Mouse (Mus musculus) heart, embryonic 15.5 days (tissue): ENCODE data around the gene Zfp654. TPM values are rescaled to one million over a fixed set of nuclear protein-coding genes. Genes with fewer than 3 reads are reported as not detected.
"Not testable (repeated sequence)": the region's sequence is repeated elsewhere in the genome, so short reads cannot be mapped to it uniquely, and the experiment has no call there.

Source experiments
- ATAC-seq: fragments of 200-750 bp; cut with Nextera tagmentation; replicated peaks from 2 replicates; pipeline ENCODE4 v1.8.0; 2017; ENCODE audit warnings: low read depth, moderate TSS enrichment; ENCODE audit not compliant: insufficient number of reproducible peaks, insufficient read depth, low FRiP score
- H3K27ac ChIP-seq: fragments of 300-500 bp; sonication (generic); 2 replicates; pipeline ENCODE4 v1.5.1; 2015; ENCODE audit warnings: mild to moderate bottlenecking, inconsistent platforms
- H3K27me3 ChIP-seq: fragments of 300-500 bp; sonication (generic); 2 replicates; pipeline ENCODE4 v1.6.1; 2015; ENCODE audit warnings: inconsistent platforms
- H3K36me3 ChIP-seq: fragments of 300-500 bp; sonication (generic); 2 replicates; pipeline ENCODE4 v1.6.1; 2015; ENCODE audit warnings: mild to moderate bottlenecking, inconsistent platforms
- H3K4me1 ChIP-seq: fragments of 300-500 bp; sonication (generic); replicated peaks from 2 replicates; pipeline ENCODE4 v1.6.1; 2015; ENCODE audit warnings: inconsistent platforms
- H3K4me2 ChIP-seq: fragments of 300-500 bp; sonication (generic); 2 replicates; pipeline ENCODE4 v1.6.1; 2015; ENCODE audit warnings: inconsistent platforms, mild to moderate bottlenecking, moderate library complexity
- H3K4me3 ChIP-seq: fragments of 300-500 bp; sonication (generic); 2 replicates; pipeline ENCODE4 v1.5.1; 2015; ENCODE audit warnings: mild to moderate bottlenecking, inconsistent platforms
- H3K9ac ChIP-seq: fragments of 300-500 bp; sonication (generic); 2 replicates; pipeline ENCODE4 v1.6.1; 2015; ENCODE audit warnings: mild to moderate bottlenecking, inconsistent platforms
- H3K9me3 ChIP-seq: fragments of 300-500 bp; sonication (generic); replicated peaks from 2 replicates; pipeline ENCODE4 v1.6.1; 2016; ENCODE audit warnings: inconsistent platforms
- WGBS: fragments of 180-500 bp; shearing (Covaris S2); methylation state at CpG from one replicate; pipeline ENCODE4 v1.1.7; 2015; ENCODE audit warnings: mixed read lengths; 5-methylcytosine and 5-hydroxymethylcytosine counted together
- polyA plus RNA-seq: library from polyadenylated mRNA; unstranded; fragments of >200 nt; fragmentation: Nextera tagmentation; extraction: Ambion mirVana; gene quantifications from 2 replicates; pipeline ENCODE4 v1.2.1, GENCODE M21; 2015

Zfp654 gene
- polyA plus RNA-seq, 1 experiment from 2014 or later, result 4.4 TPM

DNA sequence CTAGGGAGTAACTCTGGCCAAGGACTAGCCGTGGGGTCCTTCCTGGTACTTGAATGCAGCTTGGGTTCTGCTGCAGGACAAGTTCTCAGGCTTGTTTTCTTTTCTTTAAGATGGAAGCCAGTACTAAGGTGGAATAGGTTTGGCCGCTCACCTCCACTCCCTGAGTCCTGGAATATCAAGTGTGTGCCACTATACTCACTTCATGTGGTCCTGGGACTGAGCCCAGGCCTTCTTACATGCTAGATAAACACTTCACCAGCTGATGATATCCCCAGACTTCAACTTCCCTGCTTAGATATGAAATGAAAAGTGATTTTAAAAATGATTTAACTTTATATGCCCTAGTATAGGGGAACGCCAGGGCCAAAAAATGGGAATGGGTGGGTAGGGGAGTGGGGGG lies 25.9 kb upstream of the Zfp654 start:
- H3K4me3 ChIP-seq, result no peak overlapping the region
- H3K4me2 ChIP-seq, result no peak overlapping the region
- no peaks in the 10 kb centered on the region for H3K36me3 ChIP-seq
- 82% methylated on average over 3 of the region's 3 CpGs for WGBS
- no peaks in the 10 kb centered on the region for H3K9me3 ChIP-seq
- H3K9ac ChIP-seq, result no peak overlapping the region
- H3K4me1 ChIP-seq, result no peaks in the 10 kb centered on the region
- no peak overlapping the region for H3K27ac ChIP-seq
- ATAC-seq, result no peak
- no peaks in the 10 kb centered on the region for H3K27me3 ChIP-seq

DNA sequence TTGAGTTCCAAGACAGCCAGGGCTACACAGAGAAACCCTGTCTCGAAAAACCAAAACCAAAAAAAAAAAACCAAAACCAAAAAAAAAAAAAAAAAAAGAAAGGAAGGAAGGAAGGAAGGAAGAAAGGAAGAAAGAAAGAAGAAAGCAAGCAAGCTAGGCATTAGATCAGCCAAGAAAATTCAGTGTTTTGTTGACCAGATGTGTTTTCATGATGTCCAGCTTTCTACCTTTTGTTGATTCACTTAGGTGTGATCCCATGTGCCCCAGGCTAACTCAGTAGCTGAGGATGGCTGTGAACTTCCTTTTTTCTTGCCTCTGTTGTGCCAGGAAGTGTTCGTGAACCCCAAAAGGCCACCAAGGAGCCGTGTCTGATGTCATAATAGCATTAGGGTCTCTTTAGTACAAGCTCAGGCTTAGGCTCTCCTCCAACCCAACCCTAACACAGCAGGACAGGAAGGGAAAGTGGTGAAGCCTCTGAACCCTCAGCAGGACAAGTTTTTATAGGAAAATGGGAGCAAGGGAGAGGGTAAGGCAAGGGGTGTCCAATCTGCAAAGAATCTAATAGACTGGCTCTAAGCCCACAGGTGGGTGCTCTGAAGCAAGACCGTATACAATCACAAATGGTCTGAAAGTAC lies 25.3 kb upstream of the Zfp654 start:
- Histone ChIP-seq H3K4me2 (no peak overlapping the region), H3K9ac (no peak overlapping the region), H3K27me3 (no peaks in the 10 kb centered on the region), H3K9me3 (no peaks in the 10 kb centered on the region), H3K4me3 (no peak overlapping the region), H3K36me3 (no peaks in the 10 kb centered on the region), H3K27ac (no peak overlapping the region), H3K4me1 (no peaks in the 10 kb centered on the region)
- ATAC-seq, result no peak
- 77% methylated on average over 4 of the region's 4 CpGs for WGBS

DNA sequence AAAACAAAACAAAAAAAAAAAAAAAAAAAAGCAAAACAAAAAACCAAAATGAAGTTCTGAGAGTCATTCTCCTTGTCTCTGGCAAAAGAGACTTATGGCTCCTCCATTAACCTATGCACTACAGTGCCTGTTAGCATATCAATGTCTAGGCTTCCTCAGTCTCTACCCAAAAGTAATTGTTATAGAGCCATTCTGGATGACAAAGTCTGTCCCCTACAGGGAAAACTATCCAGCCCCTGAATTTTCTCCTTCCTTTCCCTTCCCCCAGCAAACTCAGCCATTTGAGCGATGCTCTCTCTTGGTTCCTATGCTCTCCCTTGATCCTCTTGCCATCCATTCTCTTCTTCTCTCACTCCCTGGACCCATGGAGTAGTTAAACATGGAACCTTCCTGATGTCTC lies 24.4 kb upstream of the Zfp654 start:
- no peak overlapping the region for H3K4me3 ChIP-seq
- no peak for ATAC-seq
- no peak overlapping the region for H3K4me2 ChIP-seq
- H3K27ac ChIP-seq, result no peak overlapping the region
- no peaks in the 10 kb centered on the region for H3K27me3 ChIP-seq
- no peaks in the 10 kb centered on the region for H3K9me3 ChIP-seq
- no peaks in the 10 kb centered on the region for H3K4me1 ChIP-seq
- H3K9ac ChIP-seq, result no peak overlapping the region
- WGBS, result 80% methylated on average over 1 of the region's 1 CpGs
- no peaks in the 10 kb centered on the region for H3K36me3 ChIP-seq

DNA sequence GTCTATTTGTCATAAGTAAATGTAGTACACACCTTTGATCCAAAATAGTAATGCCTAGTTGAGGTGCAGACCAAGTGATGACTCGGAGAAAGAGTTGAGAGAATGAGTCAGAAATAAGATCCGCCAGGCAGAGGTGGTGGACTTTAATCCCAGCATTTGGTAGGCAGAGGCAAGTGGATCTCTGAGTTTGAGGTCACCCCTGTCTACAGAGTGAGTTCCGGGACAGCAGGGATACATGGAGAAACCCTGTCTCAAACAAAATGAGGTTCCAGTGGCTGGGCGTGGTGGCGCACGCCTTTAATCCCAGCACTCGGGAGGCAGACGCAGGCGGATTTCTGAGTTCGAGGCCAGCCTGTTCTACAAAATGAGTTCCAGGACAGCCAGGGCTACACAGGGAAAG lies 23.9 kb upstream of the Zfp654 start:
- Histone ChIP-seq H3K4me1 (no peaks in the 10 kb centered on the region), H3K27ac (no peak overlapping the region), H3K9me3 (no peaks in the 10 kb centered on the region), H3K36me3 (no peaks in the 10 kb centered on the region), H3K27me3 (no peaks in the 10 kb centered on the region), H3K4me3 (no peak overlapping the region), H3K9ac (no peak overlapping the region), H3K4me2 (no peak overlapping the region)
- ATAC-seq, result no peak
- WGBS, result 93% methylated on average over 10 of the region's 10 CpGs

DNA sequence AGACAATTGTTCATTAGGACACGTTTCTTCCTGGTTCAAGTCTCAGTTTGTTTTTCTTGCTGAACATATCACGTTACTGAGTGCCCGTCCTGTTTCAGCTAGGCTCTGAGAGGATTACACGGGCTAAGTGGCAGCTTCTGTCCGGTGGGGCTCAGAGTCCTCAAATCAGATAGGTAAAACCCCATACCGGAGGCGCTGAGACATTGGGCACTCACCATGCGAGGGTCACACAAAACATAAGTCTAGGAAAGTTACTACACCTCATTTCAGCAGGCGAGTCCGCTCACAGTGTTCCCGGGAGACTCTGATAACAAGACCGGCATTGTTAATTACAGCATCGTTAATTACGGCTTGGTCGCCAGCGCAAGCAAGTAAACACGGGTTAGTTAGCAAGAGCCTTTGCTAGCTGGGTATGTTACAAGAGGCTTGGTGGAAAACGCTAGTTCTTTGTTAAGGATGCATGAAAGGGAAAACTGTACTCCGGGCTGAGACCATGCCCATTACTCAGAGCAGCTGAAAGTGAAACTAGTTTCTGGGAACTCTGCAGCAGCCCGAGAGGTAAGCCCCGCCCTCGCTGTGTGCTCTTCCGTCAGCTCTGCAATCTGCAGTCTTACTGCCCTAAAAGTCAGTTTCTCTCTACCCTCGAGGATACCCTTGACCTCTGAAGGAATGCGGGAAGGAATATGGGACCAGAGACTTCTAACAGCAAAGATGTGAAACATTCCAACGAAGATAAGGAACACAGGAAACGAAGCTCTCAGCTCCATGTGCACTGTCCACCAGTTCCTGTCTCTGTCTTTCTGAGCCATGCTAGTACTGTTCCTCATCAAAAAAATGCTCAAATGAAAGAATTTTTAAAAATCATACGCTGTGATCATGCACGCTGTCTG lies 22.2 kb upstream of the Zfp654 start:
- H3K9ac ChIP-seq, result peak overlapping the region; percentile 67
- 2% methylated on average over 29 of the region's 29 CpGs for WGBS
- peak overlapping the region; percentile 67 for H3K4me3 ChIP-seq
- peak overlapping the region; percentile 68 for H3K4me2 ChIP-seq
- no peaks in the 10 kb centered on the region for H3K9me3 ChIP-seq
- H3K4me1 ChIP-seq, result no peaks in the 10 kb centered on the region
- ATAC-seq, result peak; percentile 94
- no peaks in the 10 kb centered on the region for H3K27me3 ChIP-seq
- peak overlapping the region; percentile 86 for H3K27ac ChIP-seq
- no peaks in the 10 kb centered on the region for H3K36me3 ChIP-seq

DNA sequence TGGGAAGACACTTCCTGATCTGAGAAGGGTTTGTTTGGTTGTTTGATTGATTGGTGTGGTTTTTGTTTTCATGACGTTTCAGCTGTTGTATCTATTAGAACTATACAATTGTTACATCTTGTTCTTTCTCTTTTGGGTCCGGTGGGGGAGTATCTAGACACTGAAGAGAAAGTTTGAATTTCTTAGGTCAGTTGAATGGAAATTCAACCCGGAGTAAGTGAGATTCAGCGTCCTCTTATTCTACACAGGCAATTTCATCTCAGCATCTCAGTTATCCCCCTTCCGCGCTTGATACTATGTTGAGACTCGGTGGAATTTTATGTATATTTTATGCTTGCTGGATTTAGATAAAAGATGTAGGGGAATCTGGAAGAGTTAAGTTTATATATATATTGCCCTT lies 21.4 kb upstream of the Zfp654 start:
- Histone ChIP-seq H3K36me3 (no peaks in the 10 kb centered on the region), H3K4me2 (peak overlapping the region; percentile 68), H3K4me3 (peak overlapping the region; percentile 67), H3K9me3 (no peaks in the 10 kb centered on the region), H3K27ac (no peak overlapping the region), H3K27me3 (no peaks in the 10 kb centered on the region), H3K9ac (peak overlapping the region; percentile 38; the same call in 1 of the 2 replicates), H3K4me1 (no peaks in the 10 kb centered on the region)
- ATAC-seq, result no peak
- WGBS, result 10% methylated on average over 7 of the region's 7 CpGs

DNA sequence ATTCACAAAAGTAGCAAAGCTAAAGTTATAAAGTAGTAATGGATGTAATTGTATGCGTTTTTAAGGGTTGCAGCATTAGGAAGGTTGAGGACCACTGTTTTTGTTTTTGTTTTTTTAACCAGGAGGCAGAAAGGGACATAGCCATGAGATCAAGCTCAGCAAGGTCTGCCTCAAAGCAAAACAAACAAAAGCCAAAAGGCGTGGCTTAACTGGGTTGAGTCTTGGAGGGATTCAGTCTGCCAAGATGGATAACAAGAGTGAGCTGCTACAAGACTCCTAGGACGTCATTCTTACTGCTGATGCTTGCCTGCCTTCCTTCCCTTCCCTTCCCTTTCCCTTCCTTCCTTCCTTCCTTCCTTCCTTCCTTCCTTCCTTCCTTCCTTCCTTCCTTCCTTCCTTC lies 20.8 kb upstream of the Zfp654 start:
- H3K9ac ChIP-seq, result no peak overlapping the region
- H3K4me1 ChIP-seq, result no peaks in the 10 kb centered on the region
- no peaks in the 10 kb centered on the region for H3K9me3 ChIP-seq
- 33% methylated on average over 3 of the region's 3 CpGs for WGBS
- no peak overlapping the region for H3K4me2 ChIP-seq
- no peaks in the 10 kb centered on the region for H3K27me3 ChIP-seq
- no peak overlapping the region for H3K4me3 ChIP-seq
- H3K36me3 ChIP-seq, result no peaks in the 10 kb centered on the region
- no peak overlapping the region for H3K27ac ChIP-seq
- no peak for ATAC-seq

DNA sequence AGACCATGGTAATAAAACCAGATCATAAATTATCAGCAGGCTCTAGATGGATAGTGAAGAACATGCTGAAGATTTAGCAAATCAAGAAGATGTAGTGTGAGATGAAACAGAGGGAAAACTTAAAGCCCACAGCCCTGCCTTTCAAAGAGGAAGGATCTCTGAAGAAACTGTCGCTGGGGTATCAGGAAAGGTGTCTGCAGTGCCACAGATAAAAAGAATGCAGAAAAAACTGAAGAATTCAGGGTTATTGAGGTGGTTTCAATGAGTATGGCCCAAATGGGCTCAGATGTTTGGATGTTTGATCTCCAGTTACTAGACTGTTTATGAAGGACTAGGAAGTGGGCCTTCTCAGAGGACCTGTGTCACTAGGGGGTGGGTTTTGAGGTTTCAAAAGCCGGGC lies 18.2 kb upstream of the Zfp654 start:
- 79% methylated on average over 2 of the region's 2 CpGs for WGBS
- H3K4me1 ChIP-seq, result no peaks in the 10 kb centered on the region
- no peaks in the 10 kb centered on the region for H3K27me3 ChIP-seq
- no peaks in the 10 kb centered on the region for H3K36me3 ChIP-seq
- no peak for ATAC-seq
- no peak overlapping the region for H3K4me3 ChIP-seq
- no peak overlapping the region for H3K27ac ChIP-seq
- H3K9ac ChIP-seq, result no peak overlapping the region
- H3K4me2 ChIP-seq, result no peak overlapping the region
- no peaks in the 10 kb centered on the region for H3K9me3 ChIP-seq

DNA sequence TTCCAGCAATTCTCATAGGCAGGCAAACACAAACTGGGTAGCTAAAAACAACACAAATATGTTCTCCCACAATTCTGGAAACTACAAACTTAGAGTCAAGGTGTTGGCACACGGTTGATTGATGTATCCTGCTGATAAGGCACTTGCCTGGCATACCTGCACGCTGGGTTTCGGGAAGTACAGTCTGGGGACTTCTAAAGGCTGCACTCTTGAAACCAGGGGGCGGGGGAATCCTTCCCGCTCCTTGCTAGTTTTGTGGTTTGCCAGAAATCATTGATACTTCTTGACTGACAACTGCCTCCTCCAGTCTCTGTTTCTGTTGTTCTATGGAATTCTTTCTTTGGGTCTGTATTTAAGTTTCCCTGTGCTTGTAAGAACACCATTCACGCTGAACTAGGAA lies 17.2 kb upstream of the Zfp654 start:
- Histone ChIP-seq H3K4me2 (no peak overlapping the region), H3K27ac (no peak overlapping the region), H3K4me3 (no peak overlapping the region), H3K9ac (no peak overlapping the region), H3K4me1 (no peaks in the 10 kb centered on the region), H3K27me3 (no peaks in the 10 kb centered on the region), H3K9me3 (no peaks in the 10 kb centered on the region), H3K36me3 (no peaks in the 10 kb centered on the region)
- no peak for ATAC-seq
- WGBS, result 55% methylated on average over 6 of the region's 6 CpGs

DNA sequence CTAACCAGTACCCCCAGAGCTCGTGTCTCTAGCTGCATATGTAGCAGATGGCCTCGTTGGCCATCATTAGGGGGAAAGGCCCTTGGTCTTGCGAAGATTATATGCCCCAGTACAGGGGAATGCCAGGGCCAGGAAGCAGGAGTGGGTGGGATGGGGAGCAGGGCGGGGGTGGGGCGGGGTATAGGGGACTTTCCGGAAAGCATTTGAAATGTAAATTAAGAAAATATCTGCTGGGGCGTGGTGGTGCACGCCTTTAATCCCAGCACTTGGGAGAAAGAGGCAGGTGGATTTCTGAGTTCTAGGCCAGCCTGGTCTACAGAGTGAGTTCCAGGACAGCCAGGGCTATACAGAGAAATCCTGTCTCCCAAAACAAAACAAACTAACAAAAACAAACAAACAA lies 14.4 kb upstream of the Zfp654 start:
- not testable (repeated sequence) for H3K9ac ChIP-seq, H3K4me3 ChIP-seq, H3K4me2 ChIP-seq, H3K27ac ChIP-seq, H3K36me3 ChIP-seq, H3K9me3 ChIP-seq, H3K4me1 ChIP-seq, H3K27me3 ChIP-seq, ATAC-seq
- WGBS, result 91% methylated on average over 8 of the region's 8 CpGs

DNA sequence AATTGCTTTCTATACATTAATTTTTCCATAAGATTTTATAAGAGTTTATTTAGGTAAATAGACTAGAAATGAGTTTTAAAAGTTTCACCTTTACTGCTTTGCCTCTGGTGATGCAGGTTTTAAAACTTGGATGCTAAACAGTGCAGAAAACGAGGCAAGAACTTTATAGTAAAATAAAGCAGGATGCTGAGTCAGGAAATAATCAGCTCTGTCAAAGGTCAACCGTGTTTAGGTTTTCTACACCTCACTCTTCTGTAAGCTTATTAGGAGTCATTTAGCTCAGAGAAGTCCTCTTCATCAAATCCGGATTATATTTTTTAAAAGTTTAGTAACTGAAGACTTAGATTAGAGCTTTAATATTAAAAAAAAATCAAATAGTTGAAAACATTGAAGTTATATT lies 5.5 kb upstream of the Zfp654 start:
- 81% methylated on average over 3 of the region's 3 CpGs for WGBS
- Histone ChIP-seq H3K4me2 (no peak overlapping the region), H3K4me3 (no peak overlapping the region), H3K27ac (no peak overlapping the region), H3K9me3 (no peaks in the 10 kb centered on the region), H3K9ac (no peak overlapping the region), H3K4me1 (peaks cover 12% of the 10 kb centered on the region), H3K27me3 (no peaks in the 10 kb centered on the region), H3K36me3 (peaks cover 15% of the 10 kb centered on the region)
- ATAC-seq, result no peak

DNA sequence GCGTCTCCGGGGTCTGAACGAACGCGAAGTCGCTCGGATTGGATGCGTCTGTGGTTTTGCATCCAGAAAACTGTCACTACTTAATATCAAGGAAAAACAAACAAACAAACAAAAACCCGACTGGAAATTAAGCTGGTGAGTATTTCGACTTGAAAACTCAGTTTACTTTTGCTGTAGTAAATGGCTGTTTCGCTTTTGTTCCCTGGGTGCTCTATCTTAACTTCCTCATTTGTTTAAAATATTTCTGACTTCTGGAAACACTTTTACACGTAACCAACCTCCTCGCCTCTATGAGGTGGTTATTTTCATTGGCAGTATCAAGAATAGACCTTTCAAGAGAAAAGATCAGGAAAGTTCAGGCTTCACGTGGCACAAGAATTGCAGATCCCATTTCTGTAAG lies 1.4 kb upstream of the Zfp654 start:
- H3K9ac ChIP-seq, result peak overlapping the region; percentile 79
- 2% methylated on average over 14 of the region's 14 CpGs for WGBS
- peaks cover 15% of the 10 kb centered on the region for H3K36me3 ChIP-seq
- H3K4me2 ChIP-seq, result peak overlapping the region; percentile 64
- ATAC-seq, result no peak
- no peaks in the 10 kb centered on the region for H3K27me3 ChIP-seq
- no peaks in the 10 kb centered on the region for H3K9me3 ChIP-seq
- H3K4me1 ChIP-seq, result peaks cover 19% of the 10 kb centered on the region
- peak overlapping the region; percentile 96 for H3K4me3 ChIP-seq
- H3K27ac ChIP-seq, result peak overlapping the region; percentile 94
